Mouse (Mus musculus) ES-CJ7 (cell line): ENCODE data around the gene Olfr509.

ENCODE experiments used
- DNase-seq: peaks from one replicate; pipeline ENCODE4 v3.0.0; 2011; ENCODE audit warnings: low read depth, low spot score

Gene Olfr509

GRCm38 (mm10) chr7:108651806-108652205 lies at the start of gene Olfr509:
Gene Olfr509 (minus strand): TSS chr7:108651906.
- DNase-seq: no peak

- DNase-seq: peak; percentile 75
These were observed 27.2 kb upstream of the Olfr509 start for GRCm38 (mm10) chr7:108678886-108679285.

- no peak for DNase-seq
These were observed 19.4 kb upstream of the Olfr509 start for GRCm38 (mm10) chr7:108671058-108671457.

DNA sequence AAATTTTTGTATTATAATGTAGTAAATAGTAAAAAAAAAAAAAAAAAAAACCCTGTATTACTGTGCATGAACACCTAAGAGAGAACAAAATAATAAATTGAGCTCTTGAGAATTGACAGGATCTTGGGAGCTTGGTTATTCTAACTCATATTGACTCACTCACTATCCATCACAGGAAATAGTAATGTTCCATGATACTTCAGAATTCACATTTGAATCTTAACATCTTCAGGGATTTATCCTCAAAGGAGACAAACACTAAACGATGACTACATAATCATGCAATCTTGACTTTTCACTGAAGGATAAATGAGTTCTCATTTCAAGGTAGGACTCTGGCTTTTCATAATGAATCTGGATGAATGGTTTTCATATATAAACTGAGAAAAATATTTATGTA lies 14.4 kb upstream of the Olfr509 start, which contains the start of gene Olfr510:
Olfr510 (plus strand) TSS at position 301 of the 400 bp plus-strand sequence.
- DNase-seq: no peak

GRCm38 (mm10) chr7:108662419-108662818 lies 10.7 kb upstream of the Olfr509 start:
- peak; percentile 85 for DNase-seq

DNA sequence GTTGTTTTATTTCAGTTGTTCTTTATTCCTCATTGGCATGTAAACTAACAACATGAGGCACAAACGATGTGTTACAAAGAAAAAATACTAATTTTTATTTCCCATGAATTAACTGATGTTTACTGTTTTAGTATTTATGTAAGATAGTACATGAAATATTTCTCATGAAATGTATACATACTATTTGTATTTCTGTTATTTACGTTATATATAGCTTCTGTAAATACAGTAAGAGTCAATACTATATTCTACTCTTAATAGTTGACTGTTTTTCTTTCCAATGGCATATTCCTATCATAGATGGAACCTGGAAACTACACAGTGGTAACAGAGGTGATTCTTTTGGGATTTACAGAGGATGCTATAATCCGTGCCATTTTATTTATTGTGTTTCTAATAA lies 22.0 kb downstream of the Olfr509 start, which contains the start of gene Olfr508:
Olfr508 (plus strand) TSS at position 301 of the 400 bp plus-strand sequence.
- no peak for DNase-seq

GRCm38 (mm10) chr7:108621514-108621913 lies 30.2 kb downstream of the Olfr509 start, which contains the start of gene Olfr507:
Gene Olfr507 (plus strand): TSS chr7:108621814.
- no peak for DNase-seq

DNA sequence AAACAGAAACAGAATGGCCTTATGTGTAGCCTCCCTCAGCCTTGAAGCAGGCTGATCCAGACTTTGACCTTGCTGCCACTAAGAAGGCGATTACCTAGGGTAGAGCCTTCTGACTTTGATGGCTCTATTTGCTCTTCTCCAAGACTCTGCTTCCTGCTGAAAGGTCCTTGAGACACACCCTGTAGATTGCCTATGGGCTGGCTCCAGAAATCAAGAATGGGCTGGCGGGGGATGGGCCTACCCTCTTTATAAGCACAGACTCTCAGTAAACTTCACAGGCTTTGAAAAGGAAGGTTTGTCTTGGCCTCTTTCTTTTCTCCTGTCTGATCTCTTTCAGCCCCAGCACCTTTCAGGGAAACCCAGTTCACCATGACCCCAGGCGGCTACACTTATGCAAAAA lies 34.9 kb downstream of the Olfr509 start:
- peak; percentile 88 for DNase-seq

DNA sequence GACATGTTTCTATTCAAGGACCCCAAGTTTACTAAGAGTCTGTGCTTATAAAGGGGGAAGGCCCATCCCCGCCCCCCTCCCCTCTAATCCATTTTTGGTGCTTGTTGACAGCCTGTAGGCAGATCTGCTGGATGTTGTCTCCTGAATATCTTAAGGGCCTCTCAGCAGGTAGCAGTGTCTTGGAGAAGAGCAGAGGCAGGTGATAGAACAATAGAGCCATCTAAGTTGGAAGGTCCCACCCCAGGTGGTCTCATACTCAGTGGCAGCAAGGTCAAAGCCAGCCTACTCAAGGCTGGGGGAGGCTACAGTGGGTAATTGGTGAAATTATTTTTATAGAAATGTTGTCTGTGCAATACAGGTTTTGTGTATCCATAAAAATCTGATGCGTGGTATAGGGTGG lies 37.6 kb downstream of the Olfr509 start:
- peak; percentile 83 for DNase-seq

GRCm38 (mm10) chr7:108610487-108610886 lies 41.2 kb downstream of the Olfr509 start, which contains the start of gene Olfr506:
Gene Olfr506 (plus strand): TSS chr7:108610787.
- no peak for DNase-seq

DNA sequence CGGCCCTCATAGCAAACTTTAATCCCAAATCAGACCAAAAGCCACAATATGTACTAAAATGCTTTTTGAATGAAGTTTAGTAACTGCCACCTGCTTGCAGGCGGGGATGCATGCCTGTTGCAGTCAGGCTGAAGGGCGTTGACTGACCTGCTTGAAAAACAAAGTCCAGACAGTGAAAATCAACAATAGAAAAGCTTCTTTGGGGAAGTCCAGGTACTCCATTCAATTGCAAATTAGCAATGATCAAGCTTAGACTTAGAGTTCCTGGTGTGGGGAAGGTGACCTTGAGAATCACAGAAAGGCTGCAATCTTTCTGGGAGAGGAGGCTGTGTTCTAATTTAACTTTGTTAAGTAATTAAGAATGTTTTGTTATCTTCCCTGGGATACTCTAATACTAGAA lies 49.8 kb downstream of the Olfr509 start:
- peak; percentile 77 for DNase-seq
